Mouse (Mus musculus) forebrain, postnatal 0 days (tissue): ENCODE results near the gene Ugt1a9. TPM values are rescaled to one million over a fixed set of nuclear protein-coding genes. Genes with fewer than 3 reads are reported as not detected.
"Not testable (repeated sequence)": the region's sequence is repeated elsewhere in the genome, so short reads cannot be mapped to it uniquely, and the experiment has no call there.

Experiments used
- ATAC-seq: fragments of 200-750 bp; cut with Nextera tagmentation; 2 replicates; pipeline ENCODE4 v1.8.0; 2017; ENCODE audit warnings: mild to moderate bottlenecking, moderate library complexity
- DNase-seq: peaks from one replicate; pipeline ENCODE4 v3.0.0-alpha.2; 2015
- H3K27ac ChIP-seq: fragments of 300-500 bp; sonication (generic); 2 replicates; pipeline ENCODE4 v1.5.1; 2014; ENCODE audit warnings: low read depth, mild to moderate bottlenecking, antibody characterized with exemption, low read length, moderate library complexity, mixed read lengths
- H3K27me3 ChIP-seq: fragments of 300-500 bp; sonication (generic); 2 replicates; pipeline ENCODE4 v1.6.1; 2014; ENCODE audit warnings: mild to moderate bottlenecking, low read length, mixed read lengths; ENCODE audit not compliant: insufficient read depth
- H3K36me3 ChIP-seq: fragments of 300-500 bp; sonication (generic); 2 replicates; pipeline ENCODE4 v1.6.1; 2014; ENCODE audit warnings: mild to moderate bottlenecking, moderate library complexity; ENCODE audit not compliant: insufficient read depth
- H3K4me1 ChIP-seq: fragments of 300-500 bp; sonication (generic); 2 replicates; pipeline ENCODE4 v1.6.1; 2014; ENCODE audit warnings: antibody characterized with exemption; ENCODE audit not compliant: insufficient read depth
- H3K4me2 ChIP-seq: fragments of 300-500 bp; sonication (generic); 2 replicates; pipeline ENCODE4 v1.6.1; 2014; ENCODE audit warnings: low read depth, mild to moderate bottlenecking, moderate library complexity
- H3K4me3 ChIP-seq: fragments of 300-500 bp; sonication (generic); 2 replicates; pipeline ENCODE4 v1.5.1; 2014; ENCODE audit warnings: low read depth, low read length, mixed read lengths
- H3K9ac ChIP-seq: fragments of 300-500 bp; sonication (generic); 2 replicates; pipeline ENCODE4 v1.6.1; 2014; ENCODE audit warnings: mild to moderate bottlenecking
- H3K9me3 ChIP-seq: fragments of 300-500 bp; sonication (generic); 2 replicates; pipeline ENCODE4 v1.6.1; 2016; ENCODE audit warnings: low read length
- CTCF ChIP-seq: sonication (generic); IDR thresholded peaks from 2 replicates; pipeline ENCODE4 v1.5.1; 2016; ENCODE audit warnings: antibody characterized with exemption, control low read depth, low read depth
- WGBS: fragments of 180-500 bp; shearing (Covaris S2); extraction: QIAGEN DNeasy Blood & Tissue Kit; methylation state at CpG from one replicate; pipeline ENCODE4 v1.1.7; 2014; 5-methylcytosine and 5-hydroxymethylcytosine counted together
- polyA plus RNA-seq: library from polyadenylated mRNA; unstranded; fragments of >200 nt; fragmentation: Nextera tagmentation; extraction: Ambion mirVana; gene quantifications from 2 replicates; pipeline ENCODE4 v1.2.1, GENCODE M21; 2015
- total RNA-seq: library from RNA; depleted of rRNA; stranded (reverse); fragments of >200 nt; gene quantifications from 2 replicates; pipeline ENCODE4 v1.2.3, GENCODE M21; 2014

The Ugt1a9 gene
- total and polyA plus RNA-seq, 2 experiments from 2014 or later, result not detected

- DNase-seq, result peak; percentile 0
- Histone ChIP-seq H3K4me1 (no peaks in the 10 kb centered on the region), H3K27ac (no peak overlapping the region), H3K36me3 (no peaks in the 10 kb centered on the region), H3K27me3 (no peaks in the 10 kb centered on the region), H3K4me2 (no peak overlapping the region), H3K9me3 (peaks cover 56% of the 10 kb centered on the region), H3K4me3 (no peak overlapping the region), H3K9ac (no peak overlapping the region)
- TF ChIP-seq CTCF, result 0 out of 2 replicates have a peak, but pooled peaks have one; percentile 24
- WGBS, result 67% methylated on average over 2 of the region's 2 CpGs
- ATAC-seq, result no peak
These were observed 146.5 kb downstream of the Ugt1a9 start for GRCm38 (mm10) chr1:88217144-88217543.

GRCm38 (mm10) chr1:88217576-88217975 lies 147.0 kb downstream of the Ugt1a9 start:
- Histone ChIP-seq H3K9me3 (peaks cover 53% of the 10 kb centered on the region), H3K4me3 (no peak overlapping the region), H3K27me3 (no peaks in the 10 kb centered on the region), H3K27ac (no peak overlapping the region), H3K4me1 (no peaks in the 10 kb centered on the region), H3K9ac (no peak overlapping the region), H3K4me2 (no peak overlapping the region), H3K36me3 (no peaks in the 10 kb centered on the region)
- 39% methylated on average over 3 of the region's 3 CpGs for WGBS
- DNase-seq, result no peak
- no peak for ATAC-seq
- TF ChIP-seq CTCF, result no peak

GRCm38 (mm10) chr1:88218051-88218450 lies 147.5 kb downstream of the Ugt1a9 start:
- Histone ChIP-seq H3K36me3 (no peaks in the 10 kb centered on the region), H3K9me3 (peaks cover 48% of the 10 kb centered on the region), H3K27me3 (no peaks in the 10 kb centered on the region), H3K4me3 (no peak overlapping the region), H3K27ac (no peak overlapping the region), H3K9ac (no peak overlapping the region), H3K4me1 (no peaks in the 10 kb centered on the region), H3K4me2 (no peak overlapping the region)
- no peak for TF ChIP-seq CTCF
- ATAC-seq (no peak), DNase-seq (no peak)
- WGBS, result 77% methylated on average over 9 of the region's 9 CpGs

- H3K4me1 ChIP-seq, result no peaks in the 10 kb centered on the region
- no peaks in the 10 kb centered on the region for H3K27me3 ChIP-seq
- DNase-seq (no peak), ATAC-seq (no peak)
- 51% methylated on average over 4 of the region's 4 CpGs for WGBS
- peaks cover 43% of the 10 kb centered on the region for H3K9me3 ChIP-seq
- no peak overlapping the region for H3K9ac ChIP-seq
- no peak overlapping the region for H3K27ac ChIP-seq
- no peak overlapping the region for H3K4me3 ChIP-seq
- no peak overlapping the region for H3K4me2 ChIP-seq
- TF ChIP-seq CTCF, result no peak
- H3K36me3 ChIP-seq, result no peaks in the 10 kb centered on the region
These were observed 148.0 kb downstream of the Ugt1a9 start for GRCm38 (mm10) chr1:88218591-88218990.

- H3K27ac ChIP-seq, result no peak overlapping the region
- TF ChIP-seq CTCF, result no peak
- H3K9me3 ChIP-seq, result peaks cover 38% of the 10 kb centered on the region
- no peaks in the 10 kb centered on the region for H3K36me3 ChIP-seq
- H3K9ac ChIP-seq, result no peak overlapping the region
- WGBS, result 28% methylated on average over 1 of the region's 1 CpGs
- no peaks in the 10 kb centered on the region for H3K27me3 ChIP-seq
- DNase-seq (peak; percentile 5), ATAC-seq (no peak)
- no peaks in the 10 kb centered on the region for H3K4me1 ChIP-seq
- H3K4me3 ChIP-seq, result no peak overlapping the region
- no peak overlapping the region for H3K4me2 ChIP-seq
These were observed 148.5 kb downstream of the Ugt1a9 start for GRCm38 (mm10) chr1:88219054-88219453.

GRCm38 (mm10) chr1:88220336-88220735 lies 149.7 kb downstream of the Ugt1a9 start:
- no peak for ATAC-seq
- Histone ChIP-seq H3K27ac (no peak overlapping the region), H3K4me1 (no peaks in the 10 kb centered on the region), H3K9me3 (peaks cover 26% of the 10 kb centered on the region), H3K4me3 (no peak overlapping the region), H3K27me3 (no peaks in the 10 kb centered on the region), H3K9ac (no peak overlapping the region), H3K36me3 (no peaks in the 10 kb centered on the region), H3K4me2 (no peak overlapping the region)
- no peak for DNase-seq
- TF ChIP-seq CTCF, result no peak

GRCm38 (mm10) chr1:88222216-88222615 lies 151.6 kb downstream of the Ugt1a9 start:
- Histone ChIP-seq H3K9me3 (peaks cover 29% of the 10 kb centered on the region), H3K4me1 (no peaks in the 10 kb centered on the region), H3K27ac (no peak overlapping the region), H3K4me2 (no peak overlapping the region), H3K36me3 (no peaks in the 10 kb centered on the region), H3K4me3 (no peak overlapping the region), H3K9ac (no peak overlapping the region), H3K27me3 (no peaks in the 10 kb centered on the region)
- DNase-seq (no peak), ATAC-seq (no peak)
- WGBS, result 49% methylated on average over 2 of the region's 2 CpGs
- no peak for TF ChIP-seq CTCF

GRCm38 (mm10) chr1:88223011-88223515 lies 152.5 kb downstream of the Ugt1a9 start:
- ATAC-seq, H3K4me3 ChIP-seq, H3K27ac ChIP-seq, H3K27me3 ChIP-seq, H3K4me1 ChIP-seq, H3K36me3 ChIP-seq, H3K9ac ChIP-seq, DNase-seq, H3K4me2 ChIP-seq: not testable (repeated sequence)
- H3K9me3 ChIP-seq, result peaks cover 32% of the 10 kb centered on the region
